Mouse (Mus musculus): Measurements from ENCODE around the gene Ppp1r14d.

DNA sequence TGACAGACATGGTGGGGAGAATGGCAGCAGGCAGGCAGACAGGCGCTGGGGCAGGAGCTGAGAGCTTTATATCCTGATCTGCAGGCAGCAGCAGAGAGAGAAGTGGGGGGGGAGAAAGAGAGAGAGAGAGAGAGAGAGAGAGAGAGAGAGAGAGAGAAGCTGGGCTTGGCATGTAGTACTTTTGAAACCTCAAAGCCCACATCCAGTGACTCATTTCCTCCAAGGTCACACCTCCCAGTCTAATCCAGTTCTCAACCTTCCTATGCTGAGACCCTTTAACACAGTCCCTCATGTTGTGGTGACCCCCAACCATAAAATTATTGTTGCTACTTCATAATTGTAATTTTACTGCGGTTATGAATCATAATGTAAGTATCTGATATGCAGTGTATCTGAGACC lies 59.4 kb downstream of the Ppp1r14d start:
- TF ChIP-seq CTCF (IDR thresholded peaks at IDR 0.05; ENCODE audit: low read depth) (no peak), EP300 (IDR thresholded peaks at IDR 0.05; ENCODE audit: low read depth) (no peak)
